Mouse (Mus musculus): ENCODE results near the gene Nptn. TPM values are rescaled to one million over a fixed set of nuclear protein-coding genes. Genes with fewer than 3 reads are reported as not detected.

Nptn gene
- polyA plus RNA-seq (2017; shearing (Covaris generic)), result 148 TPM

DNA sequence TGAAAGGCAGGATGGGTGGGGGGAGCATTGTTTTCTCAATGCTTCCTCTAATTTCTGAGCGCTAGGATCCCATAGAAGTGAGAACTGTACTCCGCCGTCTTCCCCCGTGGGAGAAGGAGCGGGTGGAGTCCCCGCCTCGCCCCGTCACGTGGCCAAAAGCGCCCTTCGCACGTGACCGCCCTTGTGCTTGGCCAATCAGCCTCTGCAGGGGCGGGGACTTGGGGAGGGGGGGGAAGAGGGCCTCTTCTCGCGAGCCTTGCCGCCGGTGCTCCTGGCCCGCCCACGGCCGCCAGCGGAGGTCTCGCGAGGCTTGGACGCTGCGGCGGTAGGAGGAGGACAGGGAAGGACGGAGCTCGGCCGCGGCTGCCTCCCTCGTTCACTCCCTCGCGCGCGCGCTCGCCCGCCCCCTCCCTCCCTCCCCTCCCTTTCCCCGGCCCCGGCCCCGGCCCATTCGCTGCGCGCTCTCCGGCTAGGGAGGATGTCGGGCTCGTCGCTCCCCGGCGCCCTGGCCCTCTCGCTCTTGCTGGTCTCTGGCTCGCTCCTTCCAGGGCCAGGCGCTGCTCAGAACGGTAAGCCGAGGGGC is at the start of gene Nptn:
Gene Nptn, plus strand, starts transcription at position 283 of the 583 bp plus-strand sequence.

DNA sequence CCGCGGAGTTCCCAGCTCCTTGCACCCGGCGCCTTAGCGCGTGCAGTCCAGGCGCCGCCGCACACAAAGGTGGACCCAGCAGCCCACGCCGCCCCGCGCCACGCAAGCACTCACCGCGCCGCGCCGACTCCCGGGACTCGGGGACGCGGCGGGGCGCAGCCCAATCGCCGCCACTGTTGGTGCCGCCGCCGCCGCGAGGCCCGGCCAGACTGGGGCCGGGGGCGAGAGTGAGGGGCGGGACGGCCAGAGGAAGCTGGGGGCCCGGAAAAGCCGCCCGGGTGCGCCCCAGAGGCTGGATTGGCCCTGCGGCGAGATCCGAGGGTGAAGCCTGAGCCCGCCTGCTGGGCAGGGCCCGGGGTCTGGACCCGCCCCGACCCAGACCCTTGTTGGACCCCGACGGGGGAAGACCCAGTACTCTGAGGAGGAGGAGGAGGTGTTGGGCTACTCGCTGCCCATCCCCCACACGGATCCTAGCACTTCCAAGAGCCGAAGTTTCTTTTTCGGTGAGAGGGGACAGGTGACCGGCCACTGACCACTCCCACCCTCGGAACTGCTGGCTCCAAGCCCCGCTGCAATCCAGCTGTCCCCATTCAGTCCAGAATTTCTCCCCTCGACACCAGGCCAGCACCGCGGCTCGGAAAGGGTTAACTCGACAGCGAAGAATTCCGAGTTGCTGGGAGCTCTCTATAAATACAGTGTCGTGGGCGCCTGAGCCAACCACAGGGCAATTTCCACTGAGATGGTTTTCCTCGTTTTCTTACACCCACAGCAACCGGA is 26.9 kb upstream of the Nptn start, which contains the start of gene Cd276:
Gene Cd276, minus strand, starts transcription at position 530 of the 777 bp plus-strand sequence.

Other genes with a start within 250 kb of the Nptn start
- not detected for gene Tbc1d21, start 211.8 kb upstream of the Nptn start, polyA plus RNA-seq (2017; shearing (Covaris generic))
- not detected for gene Insyn1, start 93.6 kb upstream of the Nptn start, polyA plus RNA-seq (2017; shearing (Covaris generic))
- gene Cd276, start 26.8 kb upstream of the Nptn start, polyA plus RNA-seq (2017; shearing (Covaris generic)), result 0.39 TPM
- 1.2 TPM for gene Rec114, start 161.7 kb downstream of the Nptn start, polyA plus RNA-seq (2017; shearing (Covaris generic))
- gene Hcn4, start 241.2 kb downstream of the Nptn start, polyA plus RNA-seq (2017; shearing (Covaris generic)), result not detected